Mouse (Mus musculus): ENCODE results near the gene Fam214b. TPM values are rescaled to one million over a fixed set of nuclear protein-coding genes. Genes with fewer than 3 reads are reported as not detected.

Fam214b gene
- polyA plus RNA-seq, 3 experiments from 2014 or later: 2.4 to 2.9 (median 2.6) TPM

DNA sequence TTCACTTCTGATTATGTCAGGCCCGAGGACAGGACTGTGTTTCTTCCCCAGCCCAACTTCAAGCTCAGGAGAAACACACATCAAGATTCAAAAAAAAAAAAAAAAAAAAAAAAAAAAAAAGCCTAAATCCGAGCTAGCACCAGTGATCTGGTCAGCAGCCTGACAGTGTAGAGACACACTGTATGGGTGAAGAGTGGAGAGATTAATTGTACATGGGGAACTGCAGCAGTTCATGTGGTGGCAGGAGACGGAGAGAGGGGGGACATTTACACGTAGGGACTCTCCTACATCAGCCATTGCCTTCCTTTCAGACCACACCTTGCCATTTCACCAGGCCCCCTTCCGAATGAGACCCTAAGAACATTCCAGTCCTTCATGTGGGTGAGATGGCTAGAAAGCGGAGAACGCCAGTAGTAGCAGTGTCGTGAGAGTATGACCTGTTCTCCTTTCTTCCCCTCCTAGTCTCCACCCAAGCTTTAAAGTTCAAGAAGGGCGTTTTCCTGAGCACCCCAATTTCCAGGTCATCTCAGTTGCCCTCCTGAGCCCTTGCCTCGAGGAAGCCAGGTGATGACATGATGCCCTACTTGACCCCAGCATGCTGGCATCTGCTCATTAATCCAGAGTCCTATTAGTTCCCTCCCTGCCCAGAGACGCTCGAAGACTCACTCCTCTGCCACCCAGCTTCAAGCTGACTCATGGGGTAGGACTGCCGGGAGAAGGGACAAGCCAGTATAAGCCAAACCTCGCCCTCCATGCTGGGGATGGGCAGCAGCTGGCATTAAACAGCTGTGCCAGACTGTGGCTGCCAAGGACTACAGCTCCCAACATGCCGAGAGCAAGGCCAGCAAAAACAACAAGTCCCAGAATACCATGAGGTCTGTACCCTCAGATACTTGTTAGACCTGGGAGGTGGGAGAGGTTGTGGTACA, 7.2 kb downstream of the Fam214b start:
- ATAC-seq: no peak

DNA sequence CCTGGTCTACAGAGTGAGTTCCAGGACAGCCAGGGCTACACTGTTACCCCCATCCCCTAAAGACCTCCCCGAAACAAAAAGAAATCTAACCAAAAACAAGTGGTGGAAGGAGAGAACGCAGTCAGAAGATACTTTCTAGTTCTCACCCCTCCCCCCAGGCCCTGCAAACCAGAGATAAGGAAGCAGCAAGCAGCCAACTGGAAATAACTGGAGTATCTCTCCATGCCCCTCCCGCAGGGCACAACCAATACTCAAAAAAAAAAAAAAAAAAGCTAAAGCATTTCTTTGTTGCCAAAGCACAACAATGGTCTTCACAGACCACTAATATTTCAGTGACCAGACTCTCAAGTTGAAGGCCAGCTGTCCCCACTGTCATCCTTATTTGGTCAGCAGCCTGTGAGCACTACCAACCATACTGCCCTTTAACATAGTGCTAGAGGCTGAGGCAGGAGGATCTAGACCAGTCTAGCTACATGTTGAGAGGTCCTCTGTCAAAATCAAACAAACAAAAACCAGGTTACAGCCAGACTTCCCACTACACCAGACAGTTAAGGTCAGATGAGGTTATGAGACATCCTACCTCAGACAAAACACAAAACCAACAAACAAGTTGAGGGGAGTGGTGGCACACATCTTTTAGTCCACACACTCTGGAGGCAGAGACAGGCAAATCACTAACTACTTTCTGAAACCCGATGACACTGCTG, 8.0 kb downstream of the Fam214b start:
- ATAC-seq: no peak

- ATAC-seq: no peak
Measured at GRCm38 (mm10) chr4:43036356-43036755, 9.7 kb downstream of the Fam214b start.

GRCm38 (mm10) chr4:43035851-43036250, 10.2 kb downstream of the Fam214b start:
- ATAC-seq: no peak

DNA sequence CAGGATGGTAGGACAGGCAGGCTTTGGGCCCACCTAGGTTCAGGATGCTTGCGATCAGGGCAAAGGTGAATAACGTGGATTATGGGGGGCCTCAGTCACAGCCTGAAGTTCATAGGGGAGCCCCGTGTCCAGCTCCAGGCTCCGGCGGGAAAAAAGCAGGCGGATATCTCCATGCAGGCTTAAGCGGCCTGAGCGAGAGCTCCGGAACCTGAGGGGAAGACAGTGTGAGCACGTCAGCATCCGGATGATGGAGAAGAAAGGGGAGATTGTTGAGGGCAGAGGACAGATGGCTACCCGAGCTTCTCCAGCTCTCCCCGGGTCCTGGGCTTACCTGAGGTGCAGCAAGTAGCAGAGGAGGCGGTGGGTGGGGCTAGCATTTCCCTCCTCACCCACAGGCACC, 12.5 kb downstream of the Fam214b start:
- ATAC-seq: no peak

GRCm38 (mm10) chr4:43032501-43032900, 13.5 kb downstream of the Fam214b start:
- no peak for ATAC-seq

GRCm38 (mm10) chr4:43031237-43031995, 14.6 kb downstream of the Fam214b start, which contains the start of gene Stoml2:
Stoml2 (minus strand) TSS chr4:43031710.
- peak; percentile 93 for ATAC-seq

DNA sequence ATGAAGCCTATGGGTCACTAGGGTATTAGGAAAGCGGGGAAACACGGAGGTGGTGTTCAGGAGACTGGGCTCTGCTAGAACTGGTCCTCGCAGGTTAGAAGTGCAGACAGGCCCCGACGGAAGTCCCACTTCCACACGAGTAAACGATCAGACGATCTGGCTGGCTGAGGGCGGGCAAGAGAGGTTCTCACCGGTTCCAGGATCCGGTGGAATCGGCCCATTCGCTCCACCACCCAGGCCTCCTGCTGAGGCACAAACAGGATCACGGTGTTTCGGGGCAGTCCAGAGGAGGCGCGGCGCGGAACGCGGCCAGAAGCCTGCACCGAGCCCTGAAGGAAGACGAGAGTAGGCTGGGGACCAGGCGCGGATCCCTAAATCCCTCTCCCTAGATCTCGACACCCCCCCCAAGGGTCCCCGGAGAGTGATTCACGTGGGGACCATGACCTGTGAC, 15.2 kb downstream of the Fam214b start:
- peak; percentile 37 for ATAC-seq

DNA sequence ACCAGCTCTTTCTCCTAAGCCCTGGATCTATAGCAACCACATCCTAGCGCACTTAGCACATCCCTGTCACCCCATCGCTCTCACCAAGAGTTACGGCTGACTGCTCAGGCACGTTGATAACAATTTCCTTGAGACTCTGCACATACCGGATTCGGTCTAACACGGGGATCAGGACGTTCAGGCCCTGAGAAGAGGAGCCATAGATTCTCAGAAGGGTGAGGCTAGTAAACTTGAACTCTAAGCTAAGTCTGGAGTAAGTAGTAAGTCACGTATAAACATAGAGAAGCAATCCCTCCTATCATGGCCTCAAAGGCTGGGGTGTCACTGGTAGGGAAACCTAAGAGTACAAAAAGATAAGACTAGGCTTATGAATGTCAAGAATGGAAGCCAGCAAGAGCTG, 15.7 kb downstream of the Fam214b start:
- no peak for ATAC-seq

GRCm38 (mm10) chr4:43029749-43030148, 16.3 kb downstream of the Fam214b start:
- no peak for ATAC-seq

GRCm38 (mm10) chr4:43029121-43029520, 16.9 kb downstream of the Fam214b start:
- no peak for ATAC-seq

DNA sequence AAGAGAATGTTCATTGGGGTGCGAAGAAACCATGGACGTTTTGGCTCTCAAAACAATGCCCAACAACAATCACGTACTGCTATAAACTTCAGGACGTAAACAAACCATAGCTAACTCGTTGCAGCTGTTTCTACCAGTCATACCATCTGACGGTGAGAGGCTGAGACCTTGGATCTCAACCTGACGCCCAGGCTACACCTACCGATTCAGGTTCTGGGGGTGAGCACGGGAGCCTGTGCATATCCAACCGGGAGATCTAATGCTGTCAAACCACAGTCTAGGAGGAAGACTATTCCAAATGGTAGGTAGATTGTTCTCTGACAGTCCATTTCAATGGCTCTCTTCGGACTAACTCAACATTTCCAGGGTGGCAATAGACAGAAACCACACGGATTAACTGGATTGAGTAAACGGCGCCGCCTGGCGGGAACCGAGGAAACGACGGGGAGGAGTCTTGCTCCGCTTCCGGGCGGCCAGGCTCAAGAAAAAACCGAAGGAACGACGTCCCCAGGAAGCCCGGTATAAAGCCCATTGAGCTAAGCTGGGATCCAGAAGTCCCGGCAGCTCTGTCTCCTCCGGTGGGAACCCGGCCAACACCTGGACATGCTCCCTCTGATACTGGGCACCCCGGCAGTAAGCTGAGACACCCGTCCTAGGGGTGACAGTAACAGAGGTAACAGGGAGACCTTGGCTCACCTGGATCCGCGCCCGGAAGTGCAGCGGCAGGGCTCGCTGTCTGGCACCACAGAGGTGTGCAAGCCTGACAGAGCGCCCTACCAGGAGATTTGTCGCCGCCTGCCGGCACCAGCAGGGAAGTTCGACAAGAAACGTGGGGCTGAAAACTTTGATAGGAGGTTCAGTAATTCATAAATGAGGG, 20.7 kb downstream of the Fam214b start, which contains the start of gene Pigo:
Pigo (minus strand) TSS at position 736 of the 877 bp plus-strand sequence.
- peak; percentile 93 for ATAC-seq

GRCm38 (mm10) chr4:43024673-43025072, 21.3 kb downstream of the Fam214b start:
- no peak for ATAC-seq

DNA sequence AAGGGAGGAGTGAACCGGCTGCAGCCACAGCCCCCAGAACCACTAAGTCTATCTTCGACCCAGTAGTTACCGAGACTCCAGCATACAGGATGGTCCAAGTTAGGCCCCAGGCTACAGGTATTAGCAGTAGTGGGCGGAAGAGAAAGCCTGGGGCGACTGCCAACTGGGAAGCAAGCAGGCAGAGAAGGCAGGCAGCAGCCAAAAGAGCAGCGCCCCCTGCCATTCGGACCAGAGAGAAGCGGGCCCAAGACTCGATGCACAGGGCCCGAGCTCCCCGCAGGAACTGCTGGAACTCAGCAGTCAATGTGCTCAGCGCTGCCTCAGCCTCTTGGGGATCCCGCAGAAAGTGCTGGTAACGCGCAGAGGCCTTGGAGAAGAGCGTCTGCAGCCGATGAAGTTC, 24.7 kb downstream of the Fam214b start:
- ATAC-seq: no peak

DNA sequence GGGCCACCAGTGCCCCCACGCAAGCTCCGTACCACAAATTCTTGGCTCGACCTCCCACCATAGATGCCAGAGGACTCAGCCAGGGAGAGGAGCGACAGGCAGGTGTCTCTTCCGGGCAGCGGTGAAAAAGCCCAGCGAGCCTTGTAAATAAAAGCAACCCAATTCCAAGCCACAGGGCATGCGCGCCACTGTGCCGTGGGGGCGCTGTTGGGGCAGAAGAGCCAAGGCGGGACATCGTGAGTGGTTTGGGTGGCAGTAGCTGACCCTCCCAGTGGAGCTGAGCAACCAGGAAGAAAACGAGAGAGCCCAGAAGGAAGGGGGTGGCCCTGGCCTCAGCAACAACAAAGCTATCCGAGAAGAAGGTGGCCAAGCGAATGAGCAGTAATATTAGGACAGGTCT, 25.1 kb downstream of the Fam214b start:
- no peak for ATAC-seq

DNA sequence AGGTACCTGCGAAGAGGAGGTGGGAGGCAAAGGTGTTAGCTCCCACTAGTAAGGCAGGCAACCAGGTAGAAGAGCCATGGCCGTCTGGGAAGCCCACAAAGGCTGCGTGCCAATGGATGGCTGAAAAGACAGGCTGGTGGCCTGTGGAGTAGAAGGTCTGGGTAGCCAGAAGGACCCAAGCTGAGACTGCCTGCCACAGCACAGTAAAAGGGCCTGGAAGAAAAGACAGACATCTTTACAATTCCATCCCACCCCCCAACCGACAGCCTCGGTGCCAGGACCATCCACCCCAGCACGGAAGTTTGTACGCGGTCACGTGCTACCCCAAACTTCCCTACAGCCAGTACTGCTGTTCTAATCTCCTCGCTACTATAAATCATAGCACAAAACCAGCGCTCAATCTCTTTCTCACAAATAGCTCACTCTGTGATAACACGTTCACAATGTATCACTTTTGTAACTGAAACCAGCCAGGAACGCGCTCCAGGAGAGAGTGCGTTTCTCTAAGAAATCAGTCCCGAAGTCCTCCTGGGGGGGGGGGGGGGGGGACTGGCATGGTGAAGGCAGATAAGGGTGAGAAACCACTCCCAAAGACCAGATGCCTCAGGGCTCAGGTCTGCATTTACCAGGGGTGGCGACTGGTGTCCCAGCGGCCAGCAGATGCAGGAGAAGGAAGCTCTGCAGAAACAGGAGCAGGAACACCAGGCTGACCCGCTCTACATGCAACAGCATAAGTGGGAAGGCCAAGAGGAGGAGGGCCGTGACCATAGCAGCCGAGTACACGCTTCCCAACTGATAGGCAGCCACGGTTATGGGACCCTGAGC, 26.2 kb downstream of the Fam214b start:
- no peak for ATAC-seq

- no peak for ATAC-seq
Measured at GRCm38 (mm10) chr4:43019176-43019575, 26.8 kb downstream of the Fam214b start.

- ATAC-seq: no peak
Measured at GRCm38 (mm10) chr4:43018156-43018555, 27.9 kb downstream of the Fam214b start.

GRCm38 (mm10) chr4:43012091-43012490, 33.9 kb downstream of the Fam214b start:
- no peak for ATAC-seq

DNA sequence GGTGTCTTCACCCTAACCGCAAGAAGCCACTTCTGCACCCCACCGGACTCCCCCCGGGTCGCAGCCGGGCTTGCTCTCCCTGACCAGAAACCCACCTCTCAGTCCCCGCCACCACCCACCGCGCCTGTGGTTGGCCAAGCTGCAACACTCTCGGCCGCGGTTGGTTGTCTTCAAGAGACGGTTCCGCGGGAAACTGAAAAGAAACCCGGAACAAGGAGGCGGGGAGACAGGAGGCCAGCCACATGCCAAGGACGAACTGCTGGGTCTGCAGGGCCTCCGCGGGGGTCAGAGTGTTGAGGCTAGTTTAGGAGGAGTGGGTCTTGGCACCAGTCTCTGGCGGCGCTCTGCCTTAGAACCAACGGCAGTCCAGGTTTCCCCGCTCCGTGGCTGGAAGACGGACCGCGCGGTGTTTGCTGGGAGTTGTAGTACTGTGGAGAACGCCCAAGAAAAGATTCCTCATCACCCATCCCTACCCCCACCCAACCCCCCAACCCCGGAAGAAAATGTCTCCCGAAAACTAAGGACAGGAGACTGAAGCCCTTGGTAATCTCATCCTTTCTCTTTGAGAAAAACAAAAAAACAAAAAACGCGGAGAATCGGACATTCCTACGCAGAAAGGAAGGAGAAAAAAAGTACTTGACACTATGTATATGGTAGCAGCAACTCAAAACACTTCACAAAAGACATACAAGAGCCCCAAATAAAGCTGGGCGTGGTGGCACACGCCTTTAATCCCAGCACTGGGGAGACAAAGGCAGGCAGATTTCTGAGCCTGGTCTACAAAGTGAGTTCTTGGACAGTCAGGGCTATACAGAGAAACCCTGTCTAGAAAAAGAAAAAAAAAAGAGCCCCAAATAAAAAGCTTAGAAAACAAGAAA, 35.6 kb downstream of the Fam214b start, which contains the start of gene Fancg:
Fancg (minus strand) TSS at position 346 of the 878 bp plus-strand sequence.
- peak; percentile 90 for ATAC-seq
